Mouse (Mus musculus) G1E (cell line): ENCODE measurements around the gene Slc22a21. TPM values are rescaled to one million over a fixed set of nuclear protein-coding genes. Genes with fewer than 3 reads are reported as not detected.
"Not testable (repeated sequence)": the region's sequence is repeated elsewhere in the genome, so short reads cannot be mapped to it uniquely, and the experiment has no call there.

ENCODE experiments used
- ATAC-seq: 2 replicates; pipeline ENCODE4 v1.8.0; 2016; ENCODE audit warnings: mild to moderate bottlenecking; ENCODE audit not compliant: insufficient number of reproducible peaks, poor library complexity, low FRiP score, severe bottlenecking; ENCODE audit errors: extremely low read depth
- DNase-seq: peaks from one replicate; pipeline ENCODE4 v3.0.0; 2012; ENCODE audit warnings: low spot score
- H3K27me3 ChIP-seq: 2 replicates; pipeline ENCODE4 v1.6.1; 2012; ENCODE audit warnings: mild to moderate bottlenecking, low read length, inconsistent platforms; ENCODE audit not compliant: insufficient read depth
- H3K36me3 ChIP-seq: replicated peaks from 2 replicates; pipeline ENCODE3; 2012; ENCODE audit warnings: mild to moderate bottlenecking, inconsistent platforms
- H3K4me1 ChIP-seq: 2 replicates; pipeline ENCODE4 v1.6.1; 2012; ENCODE audit warnings: low read depth, low read length, inconsistent platforms, mixed read lengths; ENCODE audit not compliant: insufficient read depth
- H3K4me3 ChIP-seq: 2 replicates; pipeline ENCODE4 v1.5.1; 2012; ENCODE audit warnings: low read depth, mild to moderate bottlenecking, inconsistent platforms, low read length, moderate library complexity, mixed read lengths
- H3K9me3 ChIP-seq: replicated peaks from 2 replicates; pipeline ENCODE4 v1.6.1; 2012; ENCODE audit warnings: inconsistent platforms
- CTCF ChIP-seq: IDR thresholded peaks from 2 replicates; pipeline ENCODE4 v1.5.1; 2012; ENCODE audit warnings: low read depth, low read length, inconsistent platforms, mixed read lengths
- GATA1 ChIP-seq: IDR thresholded peaks from 2 replicates; pipeline ENCODE4 v1.6.1; 2012; ENCODE audit warnings: borderline replicate concordance, low read length, inconsistent platforms, mixed read lengths
- GATA2 ChIP-seq: IDR thresholded peaks from 2 replicates; pipeline ENCODE4 v1.6.1; 2012; ENCODE audit warnings: low read depth, low read length, inconsistent platforms, borderline replicate concordance
- POLR2AphosphoS5 ChIP-seq: IDR thresholded peaks from 2 replicates; pipeline ENCODE4 v1.6.1; 2012; ENCODE audit warnings: low read depth, low read length, inconsistent platforms; ENCODE audit not compliant: insufficient replicate concordance
- TAL1 ChIP-seq: conservative IDR thresholded peaks from 2 replicates; pipeline ENCODE4 v1.6.1; 2012; ENCODE audit warnings: low read depth, low read length, inconsistent platforms, mixed read lengths
- polyA plus RNA-seq: library from polyadenylated mRNA; stranded (reverse); fragments of >175 nt; gene quantifications from 2 replicates; pipeline ENCODE4 v1.2.3, GENCODE M21; 2012
- total RNA-seq, 2 experiments: library from RNA; stranded (forward) in 1 of 2; stranded (reverse) in 1 of 2; fragments of 200-1000 nt in 1 of 2; fragments of >200 nt in 1 of 2; fragmentation: Nextera tagmentation in 1 of 2; gene quantifications; 2 replicates each; pipeline ENCODE4 v1.2.3; 2014 to 2017

Slc22a21 gene
- total and polyA plus RNA-seq, 3 experiments = not detected

GRCm38 (mm10) chr11:54002147-54002760 is 22.1 kb upstream of the Slc22a21 start:
- TF ChIP-seq TAL1 = no peak
- no peak for TF ChIP-seq POLR2AphosphoS5
- TF ChIP-seq CTCF = no peak
- no peak for TF ChIP-seq GATA1
- TF ChIP-seq GATA2 = no peak
- H3K9me3 ChIP-seq = no peaks in the 10 kb centered on the region
- ATAC-seq (no peak), DNase-seq (peak; percentile 24)
- H3K27me3 ChIP-seq = no peaks in the 10 kb centered on the region
- peaks cover 37% of the 10 kb centered on the region for H3K4me1 ChIP-seq
- no peaks in the 10 kb centered on the region for H3K36me3 ChIP-seq
- H3K4me3 ChIP-seq = no peak overlapping the region

- H3K27me3 ChIP-seq = no peaks in the 10 kb centered on the region
- DNase-seq (no peak), ATAC-seq (no peak)
- H3K9me3 ChIP-seq = no peaks in the 10 kb centered on the region
- no peaks in the 10 kb centered on the region for H3K4me1 ChIP-seq
- H3K4me3 ChIP-seq = no peak overlapping the region
- no peaks in the 10 kb centered on the region for H3K36me3 ChIP-seq
- TF ChIP-seq CTCF = no peak
- TF ChIP-seq TAL1 = no peak
These were observed 17.5 kb upstream of the Slc22a21 start for GRCm38 (mm10) chr11:53997661-53998060.

- no peak for DNase-seq
- Histone ChIP-seq H3K9me3 (no peaks in the 10 kb centered on the region), H3K4me3 (no peak overlapping the region), H3K36me3 (no peaks in the 10 kb centered on the region), H3K4me1 (no peaks in the 10 kb centered on the region), H3K27me3 (no peaks in the 10 kb centered on the region)
- no peak for ATAC-seq
- TF ChIP-seq TAL1 (no peak), CTCF (no peak), GATA1 (no peak), POLR2AphosphoS5 (no peak), GATA2 (no peak)
These were observed 12.1 kb upstream of the Slc22a21 start for GRCm38 (mm10) chr11:53992264-53992663.

- H3K4me3 ChIP-seq = no peak overlapping the region
- ATAC-seq (no peak), DNase-seq (no peak)
- no peaks in the 10 kb centered on the region for H3K9me3 ChIP-seq
- H3K4me1 ChIP-seq = no peaks in the 10 kb centered on the region
- no peaks in the 10 kb centered on the region for H3K36me3 ChIP-seq
- no peak for TF ChIP-seq GATA2
- no peak for TF ChIP-seq GATA1
- no peak for TF ChIP-seq POLR2AphosphoS5
- TF ChIP-seq TAL1 = no peak
- TF ChIP-seq CTCF = no peak
- no peaks in the 10 kb centered on the region for H3K27me3 ChIP-seq
These were observed 9.1 kb upstream of the Slc22a21 start for GRCm38 (mm10) chr11:53989232-53989631.

- Histone ChIP-seq H3K9me3 (no peaks in the 10 kb centered on the region), H3K27me3 (no peaks in the 10 kb centered on the region), H3K4me1 (no peaks in the 10 kb centered on the region), H3K36me3 (no peaks in the 10 kb centered on the region), H3K4me3 (no peak overlapping the region)
- no peak for ATAC-seq
- TF ChIP-seq GATA2 (no peak), GATA1 (no peak), CTCF (no peak), POLR2AphosphoS5 (no peak)
- no peak for DNase-seq
These were observed 7.9 kb upstream of the Slc22a21 start for GRCm38 (mm10) chr11:53988081-53988480.

- Histone ChIP-seq H3K4me1 (no peaks in the 10 kb centered on the region; the same call in 1 of the 2 replicates), H3K36me3 (no peaks in the 10 kb centered on the region), H3K9me3 (no peaks in the 10 kb centered on the region), H3K4me3 (no peak overlapping the region), H3K27me3 (peaks cover 11% of the 10 kb centered on the region; the same call in 1 of the 2 replicates)
- TF ChIP-seq TAL1 (no peak), CTCF (no peak), GATA1 (no peak), POLR2AphosphoS5 (no peak), GATA2 (no peak)
- DNase-seq (no peak), ATAC-seq (no peak)
These were observed 1.3 kb upstream of the Slc22a21 start for GRCm38 (mm10) chr11:53981396-53981795.

GRCm38 (mm10) chr11:53979456-53979787 is 710 bp downstream of the Slc22a21 start:
- not testable (repeated sequence) for H3K4me1 ChIP-seq, H3K4me3 ChIP-seq

More at GRCm38 (mm10) chr11:53979456-53979787, 710 bp downstream of the Slc22a21 start:
- not testable (repeated sequence) for ATAC-seq, H3K36me3 ChIP-seq, H3K9me3 ChIP-seq, DNase-seq
- peaks cover 11% of the 10 kb centered on the region; the same call in 1 of the 2 replicates for H3K27me3 ChIP-seq
